Mouse (Mus musculus) MEL (cell line): ENCODE data around the gene Masp2. TPM values are rescaled to one million over a fixed set of nuclear protein-coding genes. Genes with fewer than 3 reads are reported as not detected.

Source experiments
- DNase-seq: peaks from one replicate; pipeline ENCODE4 v3.0.0; 2011; ENCODE audit warnings: low read depth, low spot score
- H3K27ac ChIP-seq: 2 replicates; pipeline ENCODE4 v1.5.1; 2012; ENCODE audit warnings: low read depth, mild to moderate bottlenecking, control low read depth, low read length, moderate library complexity; ENCODE audit not compliant: control insufficient read depth
- H3K27me3 ChIP-seq, 2 experiments: fragments of 150-350 bp in 1 of 2; sonication (generic) in 1 of 2; 2 replicates each; pipeline ENCODE4 v1.6.1; 2012; ENCODE audit warnings: low read length in 2 of 2, mild to moderate bottlenecking in 2 of 2, improper control_type of control experiment in 1 of 2, moderate library complexity in 1 of 2; ENCODE audit not compliant: insufficient read depth in 2 of 2, control insufficient read depth in 1 of 2
- H3K36me3 ChIP-seq, 2 experiments: 2 replicates each; pipeline ENCODE4 v1.6.1; 2012 to 2014; ENCODE audit warnings: low read length in 2 of 2, improper control_type of control experiment in 1 of 2, inconsistent platforms in 1 of 2, mild to moderate bottlenecking in 1 of 2; ENCODE audit not compliant: insufficient read depth in 2 of 2, control insufficient read depth in 1 of 2
- H3K4me1 ChIP-seq, 2 experiments: fragments of 150-350 bp in 1 of 2; sonication (generic) in 1 of 2; 2 replicates each; pipeline ENCODE4 v1.6.1; 2012; ENCODE audit warnings: low read length in 2 of 2, improper control_type of control experiment in 1 of 2, mild to moderate bottlenecking in 1 of 2; ENCODE audit not compliant: insufficient read depth in 2 of 2, control insufficient read depth in 1 of 2
- H3K4me3 ChIP-seq, 2 experiments: fragments of 150-350 bp in 1 of 2; sonication (generic) in 1 of 2; 2 replicates each; pipeline ENCODE4 v1.5.1; 2012; ENCODE audit warnings: low read depth in 2 of 2, low read length in 2 of 2, mild to moderate bottlenecking in 2 of 2, moderate library complexity in 2 of 2, control low read depth in 1 of 2, improper control_type of control experiment in 1 of 2; ENCODE audit not compliant: control insufficient read depth in 1 of 2, insufficient read depth in 1 of 2
- H3K79me2 ChIP-seq: 2 replicates; pipeline ENCODE4 v1.6.1; 2012; ENCODE audit warnings: mild to moderate bottlenecking, low read length, moderate library complexity; ENCODE audit not compliant: control insufficient read depth, poor library complexity, insufficient read depth
- H3K9ac ChIP-seq: 2 replicates; pipeline ENCODE4 v1.6.1; 2012; ENCODE audit warnings: low read depth, mild to moderate bottlenecking, control low read depth, low read length, moderate library complexity; ENCODE audit not compliant: control insufficient read depth, poor library complexity, severe bottlenecking
- H3K9me3 ChIP-seq: fragments of 150-350 bp; sonication (generic); replicated peaks from 2 replicates; pipeline ENCODE4 v1.6.1; 2012; ENCODE audit warnings: mild to moderate bottlenecking, low read length, improper control_type of control experiment, moderate library complexity; ENCODE audit not compliant: insufficient read depth
- BHLHE40 ChIP-seq: IDR thresholded peaks from 2 replicates; pipeline ENCODE4 v1.6.1; 2012; ENCODE audit warnings: low read depth, mild to moderate bottlenecking, inconsistent platforms, low read length, improper control_type of control experiment, borderline replicate concordance
- CHD1 ChIP-seq: IDR thresholded peaks from 2 replicates; pipeline ENCODE4 v1.6.1; 2012; ENCODE audit warnings: low read depth, mild to moderate bottlenecking, inconsistent platforms, low read length, improper control_type of control experiment
- CHD2 ChIP-seq: IDR thresholded peaks from 2 replicates; pipeline ENCODE4 v1.6.1; 2011; ENCODE audit warnings: low read length, improper control_type of control experiment
- E2F4 ChIP-seq: IDR thresholded peaks from 2 replicates; pipeline ENCODE4 v1.6.1; 2011; ENCODE audit warnings: low read depth, low read length, improper control_type of control experiment, borderline replicate concordance
- ELF1 ChIP-seq: IDR thresholded peaks from 2 replicates; pipeline ENCODE4 v1.6.1; 2014; ENCODE audit warnings: low read depth, mild to moderate bottlenecking, inconsistent platforms, low read length, improper control_type of control experiment, moderate library complexity
- EP300 ChIP-seq, 2 experiments: IDR thresholded peaks; 2 replicates each; pipeline ENCODE4 v1.6.1; 2011; ENCODE audit warnings: improper control_type of control experiment in 2 of 2, low read length in 2 of 2, low read depth in 1 of 2, mild to moderate bottlenecking in 1 of 2
- ETS1 ChIP-seq: IDR thresholded peaks from 2 replicates; pipeline ENCODE4 v1.6.1; 2012; ENCODE audit warnings: low read depth, mild to moderate bottlenecking, inconsistent platforms, low read length, improper control_type of control experiment, moderate library complexity
- GATA1 ChIP-seq: IDR thresholded peaks from 2 replicates; pipeline ENCODE4 v1.6.1; 2011; ENCODE audit warnings: low read depth, low read length, improper control_type of control experiment
- JUND ChIP-seq: IDR thresholded peaks from 2 replicates; pipeline ENCODE4 v1.6.1; 2011; ENCODE audit warnings: low read depth, mild to moderate bottlenecking, improper control_type of control experiment, low read length
- MAX ChIP-seq: IDR thresholded peaks from 2 replicates; pipeline ENCODE4 v1.6.1; 2011; ENCODE audit warnings: low read length, improper control_type of control experiment
- MAZ ChIP-seq: IDR thresholded peaks from 2 replicates; pipeline ENCODE4 v1.6.1; 2012; ENCODE audit warnings: low read depth, mild to moderate bottlenecking, inconsistent platforms, low read length, improper control_type of control experiment
- MXI1 ChIP-seq: IDR thresholded peaks from 2 replicates; pipeline ENCODE4 v1.6.1; 2011; ENCODE audit warnings: mild to moderate bottlenecking, low read depth, low read length, improper control_type of control experiment
- MYC ChIP-seq: IDR thresholded peaks from 2 replicates; pipeline ENCODE4 v1.6.1; 2011; ENCODE audit warnings: low read depth, mild to moderate bottlenecking, low read length, improper control_type of control experiment, moderate library complexity
- NELFE ChIP-seq: IDR thresholded peaks from 2 replicates; pipeline ENCODE4 v1.6.1; 2011; ENCODE audit warnings: low read depth, low read length, improper control_type of control experiment
- NRF1 ChIP-seq: IDR thresholded peaks from 2 replicates; pipeline ENCODE4 v1.6.1; 2014; ENCODE audit warnings: low read depth, mild to moderate bottlenecking, inconsistent platforms, low read length, improper control_type of control experiment, moderate library complexity; ENCODE audit not compliant: poor library complexity, insufficient read depth, severe bottlenecking
- POLR2A ChIP-seq, 2 experiments: IDR thresholded peaks; 2 replicates each; pipeline ENCODE4 v1.6.1; 2011 to 2012; ENCODE audit warnings: low read length in 2 of 2, mild to moderate bottlenecking in 2 of 2, control low read depth in 1 of 2, improper control_type of control experiment in 1 of 2, low read depth in 1 of 2, moderate library complexity in 1 of 2; ENCODE audit not compliant: control insufficient read depth in 1 of 2, insufficient read depth in 1 of 2, poor library complexity in 1 of 2
- POLR2AphosphoS2 ChIP-seq: IDR thresholded peaks from 2 replicates; pipeline ENCODE4 v1.6.1; 2011; ENCODE audit warnings: low read length, improper control_type of control experiment
- RAD21 ChIP-seq: IDR thresholded peaks from 2 replicates; pipeline ENCODE4 v1.6.1; 2011; ENCODE audit warnings: mild to moderate bottlenecking, low read depth, low read length, improper control_type of control experiment
- RCOR1 ChIP-seq: IDR thresholded peaks from 2 replicates; pipeline ENCODE4 v1.6.1; 2012; ENCODE audit warnings: low read depth, mild to moderate bottlenecking, inconsistent platforms, low read length, improper control_type of control experiment
- SMC3 ChIP-seq: IDR thresholded peaks from 2 replicates; pipeline ENCODE4 v1.6.1; 2011; ENCODE audit warnings: low read depth, low read length, improper control_type of control experiment
- TBP ChIP-seq: IDR thresholded peaks from 2 replicates; pipeline ENCODE4 v1.8.0; 2011; ENCODE audit warnings: low read depth, low read length, improper control_type of control experiment
- TCF12 ChIP-seq: IDR thresholded peaks from 2 replicates; pipeline ENCODE4 v1.6.1; 2014; ENCODE audit warnings: low read depth, mild to moderate bottlenecking, inconsistent platforms, low read length, improper control_type of control experiment, moderate library complexity
- UBTF ChIP-seq: IDR thresholded peaks from 2 replicates; pipeline ENCODE4 v1.6.1; 2012; ENCODE audit warnings: low read depth, mild to moderate bottlenecking, inconsistent platforms, low read length, improper control_type of control experiment, moderate library complexity, borderline replicate concordance; ENCODE audit not compliant: insufficient read depth
- USF1 ChIP-seq: IDR thresholded peaks from 2 replicates; pipeline ENCODE4 v1.6.1; 2014; ENCODE audit warnings: low read depth, mild to moderate bottlenecking, inconsistent platforms, low read length, improper control_type of control experiment, moderate library complexity
- USF2 ChIP-seq, 2 experiments: IDR thresholded peaks; 2 replicates each; pipeline ENCODE4 v1.6.1; 2011 to 2012; ENCODE audit warnings: improper control_type of control experiment in 2 of 2, low read length in 2 of 2, borderline replicate concordance in 1 of 2, inconsistent platforms in 1 of 2, low read depth in 1 of 2, mild to moderate bottlenecking in 1 of 2; ENCODE audit not compliant: insufficient read depth in 1 of 2
- ZKSCAN1 ChIP-seq: IDR thresholded peaks from 2 replicates; pipeline ENCODE4 v1.6.1; 2012; ENCODE audit warnings: low read depth, mild to moderate bottlenecking, inconsistent platforms, low read length, improper control_type of control experiment, moderate library complexity
- ZMIZ1 ChIP-seq: IDR thresholded peaks from 2 replicates; pipeline ENCODE4 v1.6.1; 2012; ENCODE audit warnings: low read depth, mild to moderate bottlenecking, inconsistent platforms, low read length, improper control_type of control experiment, moderate library complexity
- ZNF384 ChIP-seq: IDR thresholded peaks from 2 replicates; pipeline ENCODE4 v1.6.1; 2012; ENCODE audit warnings: low read depth, mild to moderate bottlenecking, inconsistent platforms, low read length, improper control_type of control experiment
- polyA plus RNA-seq, 2 experiments: library from polyadenylated mRNA; stranded (reverse) in 1 of 2; unstranded in 1 of 2; fragments of >175 nt in 1 of 2; fragments of >200 nt in 1 of 2; gene quantifications; 2 replicates each; pipeline versions ENCODE4 v1.2.1 to v1.2.4; 2012; ENCODE audit warnings: low replicate concordance in 2 of 2, low read depth in 1 of 2; ENCODE audit not compliant: insufficient read length in 2 of 2, insufficient read depth in 1 of 2, missing spikeins in 1 of 2
- total RNA-seq: library from RNA; depleted of rRNA; stranded (reverse); fragments of 300-350 nt; gene quantifications from 2 replicates; pipeline ENCODE4 v1.2.3, GENCODE M21; 2012

The Masp2 gene
- total and polyA plus RNA-seq, 3 experiments, result 0.38 to 1.4 TPM; not detected in 1

GRCm38 (mm10) chr4:148625010-148625409 lies 22.7 kb downstream of the Masp2 start:
- Histone ChIP-seq H3K79me2 (peaks cover 48% of the 10 kb centered on the region), H3K4me1 (peaks cover 2 to 29% of the 10 kb centered on the region in 2 experiments), H3K36me3 (peaks cover 38 to 47% of the 10 kb centered on the region in 2 experiments), H3K9ac (peak overlapping the region; percentile 100), H3K27ac (no peak overlapping the region), H3K4me3 (peak overlapping the region; percentile 78 to 93), H3K9me3 (no peaks in the 10 kb centered on the region), H3K27me3 (no peaks in the 10 kb centered on the region)
- no peak for TF ChIP-seq UBTF
- TF ChIP-seq GATA1, result no peak
- TF ChIP-seq TBP, result no peak
- TF ChIP-seq CHD2, result no peak
- no peak for TF ChIP-seq NELFE
- no peak for DNase-seq

GRCm38 (mm10) chr4:148625756-148626622 lies 23.6 kb downstream of the Masp2 start:
- Histone ChIP-seq H3K36me3 (peaks cover 29 to 43% of the 10 kb centered on the region in 2 experiments), H3K27ac (peak overlapping the region; percentile 89), H3K9me3 (no peaks in the 10 kb centered on the region), H3K79me2 (peaks cover 47% of the 10 kb centered on the region), H3K4me3 (peak overlapping the region; percentile 78 to 93), H3K4me1 (peaks cover 2 to 29% of the 10 kb centered on the region in 2 experiments), H3K9ac (peak overlapping the region; percentile 100), H3K27me3 (no peaks in the 10 kb centered on the region)
- peak; percentile 83 for DNase-seq
- TF ChIP-seq JUND (no peak), MXI1 (peak; percentile 80), ZKSCAN1 (0 out of 2 replicates have a peak, but pooled peaks have one; percentile 15), ELF1 (no peak), ZMIZ1 (peak; percentile 38; the same call in 1 of the 2 replicates), RAD21 (no peak), CHD2 (no peak), EP300 (IDR thresholded peaks at IDR 0.05; ENCODE audit: low read depth in 1 of 2, low read length in 2 of 2) (0 out of 4 replicates have a peak, but pooled peaks of 1 of the 2 experiments have one; percentile 6), UBTF (no peak), NRF1 (0 out of 2 replicates have a peak, but pooled peaks have one; percentile 15), NELFE (no peak), ZNF384 (no peak), USF1 (no peak), USF2 (IDR thresholded peaks at IDR 0.05; ENCODE audit: borderline replicate concordance in 1 of 2, insufficient read depth in 1 of 2, low read depth in 1 of 2, low read length in 2 of 2) (no peak), MYC (peak; percentile 94), MAZ (0 out of 2 replicates have a peak, but pooled peaks have one; percentile 49), MAX (peak; percentile 89), RCOR1 (no peak), POLR2AphosphoS2 (no peak; the same call in none of the 2 replicates), BHLHE40 (no peak), SMC3 (no peak), POLR2A (IDR thresholded peaks at IDR 0.05; ENCODE audit: control insufficient read depth in 1 of 2, insufficient read depth in 1 of 2, low read depth in 1 of 2, low read length in 2 of 2, poor library complexity in 1 of 2) (peak in 1 of 2 experiments; percentile 5; a peak in 1 of 4 replicates), E2F4 (0 out of 2 replicates have a peak, but pooled peaks have one; percentile 61), ETS1 (0 out of 2 replicates have a peak, but pooled peaks have one; percentile 21), CHD1 (no peak), TBP (no peak), TCF12 (0 out of 2 replicates have a peak, but pooled peaks have one; percentile 6)
